Mouse (Mus musculus) right cerebral cortex, postnatal 25 days (tissue): Measurements from ENCODE around the gene Grip1.
A peak's percentile ranks its signal among the peaks of the same experiment; 100 is the strongest.

Experiments
- DNase-seq: peaks from one replicate; pipeline ENCODE4 v3.0.0; 2022

Grip1 gene

DNA sequence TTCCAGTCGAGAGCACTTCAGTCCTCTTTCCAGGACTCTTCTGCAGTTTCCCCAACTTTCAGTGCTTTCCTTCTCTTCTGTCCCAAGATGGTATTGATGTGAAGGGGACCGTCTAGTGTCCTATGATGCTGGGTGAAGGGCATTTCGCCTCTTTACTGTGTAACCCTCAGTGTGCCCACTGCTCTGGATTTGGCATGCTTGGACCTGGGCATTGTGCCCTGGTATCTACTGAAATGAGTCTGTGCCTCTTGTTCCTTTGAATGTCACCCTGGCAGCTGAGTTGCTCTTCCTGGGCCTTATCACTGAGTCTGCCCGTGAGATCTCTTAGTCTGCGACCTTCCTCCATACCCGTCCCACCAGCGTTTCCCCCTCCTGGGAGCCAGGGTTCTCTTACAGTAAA, 9.7 kb downstream of the Grip1 start:
- no peak for DNase-seq

DNA sequence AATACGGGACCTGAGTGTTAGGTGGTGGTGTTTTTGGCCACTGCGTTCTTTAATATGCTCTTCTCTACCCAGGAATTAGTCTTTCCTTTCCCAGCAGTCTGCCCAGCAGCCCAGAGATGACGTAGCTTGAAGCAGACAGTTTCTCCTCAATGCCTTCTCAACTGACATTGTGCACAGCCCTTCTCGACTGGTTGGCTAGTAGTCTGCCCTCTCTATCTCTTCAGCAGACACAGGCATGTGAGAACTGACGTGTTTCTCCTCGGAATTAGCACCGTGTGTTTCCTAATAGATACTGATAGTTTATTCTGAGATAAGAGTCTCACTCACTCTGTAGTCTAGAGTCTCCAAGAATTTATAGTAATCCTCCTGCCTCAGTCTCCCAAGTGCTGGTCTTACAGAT, 10.2 kb downstream of the Grip1 start:
- no peak for DNase-seq

DNA sequence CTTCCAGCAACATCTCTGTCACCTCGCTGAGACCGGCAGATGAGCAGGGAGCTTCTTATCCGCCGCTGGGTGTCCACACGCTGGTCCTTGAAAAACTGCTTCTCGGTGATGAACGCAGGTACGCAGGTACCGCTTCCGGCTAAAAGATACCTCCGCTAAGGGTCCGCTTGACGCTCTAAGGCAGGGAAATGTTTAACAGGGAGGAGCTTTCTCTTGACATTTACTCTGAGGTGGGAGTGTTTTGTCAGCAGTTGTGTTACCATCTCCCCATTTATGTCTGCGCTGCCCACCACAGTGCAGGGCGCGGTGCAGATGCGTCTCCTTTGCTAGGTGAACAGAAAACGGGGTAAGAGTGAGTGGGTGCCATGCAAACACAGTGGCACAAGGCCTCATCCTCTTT, 14.3 kb downstream of the Grip1 start:
- DNase-seq, result no peak

DNA sequence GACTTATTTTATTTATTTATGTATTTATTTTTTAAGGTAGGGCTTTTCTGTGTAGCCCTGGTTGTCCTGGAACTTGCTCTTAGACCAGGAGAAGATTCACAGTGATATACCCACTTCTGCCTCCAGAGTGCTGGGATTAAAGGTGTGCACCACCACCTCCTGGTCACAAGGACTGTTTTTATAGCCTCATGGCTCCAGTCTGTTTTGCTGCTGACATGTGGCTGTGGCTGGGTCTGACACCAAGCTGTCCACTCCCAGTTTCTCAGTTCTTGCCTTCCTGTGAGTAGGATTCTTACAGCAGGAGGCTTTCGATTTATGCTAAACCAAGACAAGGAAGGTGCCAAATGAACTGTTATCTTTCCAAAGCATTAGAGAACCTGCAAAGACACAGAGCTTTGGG, 16.5 kb downstream of the Grip1 start:
- no peak for DNase-seq

DNA sequence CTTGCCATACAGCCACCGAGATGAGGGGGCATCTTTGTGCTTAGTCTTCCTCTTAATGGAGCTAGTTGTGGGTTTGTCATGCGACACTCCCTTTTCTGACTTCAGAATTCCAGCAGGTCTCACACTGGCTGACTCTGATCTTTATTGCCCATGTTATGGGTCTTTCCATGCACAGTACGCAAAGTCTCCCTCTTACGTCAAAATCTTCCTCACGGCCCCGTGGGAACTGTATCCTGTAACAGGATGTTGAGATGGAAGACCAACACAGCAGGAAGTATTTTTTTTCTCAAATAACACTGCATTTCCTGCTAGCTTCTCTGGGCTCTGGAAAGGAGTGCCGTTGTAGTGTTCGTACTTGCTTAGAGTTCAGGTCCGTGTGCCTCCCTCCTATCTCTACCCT, 21.5 kb downstream of the Grip1 start:
- no peak for DNase-seq

DNA sequence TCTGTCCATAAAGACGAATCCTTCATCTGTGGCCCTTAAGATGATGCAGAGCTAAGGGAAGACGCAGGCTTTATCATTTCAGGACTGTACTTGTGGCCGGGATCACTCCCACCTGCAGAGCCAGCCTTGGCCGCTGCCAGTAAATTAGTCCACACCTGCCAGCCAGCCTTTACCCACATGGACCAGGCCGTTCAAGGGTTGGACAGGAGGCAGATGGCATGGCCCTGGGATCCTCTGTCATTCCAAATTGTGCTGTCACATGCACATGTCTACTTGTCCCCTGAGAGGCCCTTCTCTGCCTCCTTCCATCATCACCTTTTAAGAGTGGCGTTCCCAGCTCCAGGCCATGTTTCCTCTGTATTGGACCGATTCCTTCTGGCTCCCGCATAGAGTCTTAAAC, 24.0 kb downstream of the Grip1 start:
- no peak for DNase-seq

DNA sequence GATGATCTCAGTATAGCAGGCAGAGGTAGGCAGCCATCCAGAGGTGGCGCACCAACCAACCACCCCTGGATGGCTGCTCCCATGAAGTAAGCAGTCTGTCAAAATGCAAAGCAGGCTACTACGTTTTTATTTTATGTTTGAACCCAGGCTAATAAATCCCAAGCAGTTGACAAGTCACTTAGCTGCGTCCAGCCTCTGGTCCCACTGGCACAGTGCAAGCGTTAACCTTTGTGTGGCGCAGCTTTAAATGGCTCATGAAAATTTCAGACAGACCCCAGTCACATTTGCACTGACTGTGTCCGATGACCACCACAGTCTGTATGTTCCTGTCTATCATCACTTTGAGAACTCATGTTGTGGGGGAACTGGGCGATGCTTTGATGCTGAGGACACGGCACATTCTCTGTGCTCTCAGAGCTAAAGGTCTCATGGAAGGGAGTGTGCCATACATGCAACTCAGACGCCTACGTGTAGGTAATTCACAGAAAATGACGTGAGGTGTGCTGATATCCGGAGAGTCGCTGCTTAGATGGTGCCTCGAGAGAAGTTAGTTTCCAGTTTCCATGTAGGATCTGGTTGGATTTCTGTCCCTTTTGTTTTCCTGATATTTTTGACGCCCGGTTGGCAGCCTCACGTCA, 29.6 kb downstream of the Grip1 start:
- DNase-seq, result no peak

DNA sequence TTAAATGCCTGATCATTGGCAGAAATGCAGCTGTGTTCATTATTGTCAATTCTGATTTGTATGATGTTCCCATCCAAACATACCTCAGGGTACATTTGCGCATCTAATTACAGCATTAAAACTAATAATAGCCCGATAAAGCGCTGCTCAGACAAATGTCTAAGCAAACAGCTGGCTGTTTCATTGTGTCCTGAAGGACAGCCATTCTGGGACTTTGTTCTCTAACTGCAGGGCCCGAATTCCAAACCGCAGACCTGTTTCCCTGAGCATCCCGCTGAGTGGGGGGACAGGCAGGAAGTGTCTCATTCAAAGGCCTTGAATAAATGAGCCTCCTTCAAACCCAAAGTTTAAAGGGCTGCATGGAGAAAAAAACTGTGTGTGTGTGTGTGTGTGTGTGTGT, 30.1 kb downstream of the Grip1 start:
- no peak for DNase-seq

DNA sequence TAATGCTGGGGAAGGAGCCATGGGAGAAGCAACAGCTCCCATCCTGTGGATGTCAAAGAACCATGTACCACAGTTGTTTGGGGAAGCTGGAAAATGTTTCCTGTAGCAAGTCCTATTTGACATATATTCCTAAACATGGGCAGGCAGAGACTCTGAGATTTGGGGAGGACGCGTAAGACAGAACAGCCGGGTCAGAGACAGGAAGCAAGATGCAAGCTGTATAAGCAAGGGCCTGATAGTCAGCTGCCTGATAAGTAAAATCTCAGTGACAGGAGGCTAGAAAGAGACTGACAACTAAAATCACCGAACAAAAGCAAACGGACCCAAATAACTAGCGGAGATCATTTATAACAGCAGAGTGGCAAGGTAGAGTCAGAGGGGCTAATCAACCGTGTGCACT, 33.3 kb downstream of the Grip1 start:
- no peak for DNase-seq

DNA sequence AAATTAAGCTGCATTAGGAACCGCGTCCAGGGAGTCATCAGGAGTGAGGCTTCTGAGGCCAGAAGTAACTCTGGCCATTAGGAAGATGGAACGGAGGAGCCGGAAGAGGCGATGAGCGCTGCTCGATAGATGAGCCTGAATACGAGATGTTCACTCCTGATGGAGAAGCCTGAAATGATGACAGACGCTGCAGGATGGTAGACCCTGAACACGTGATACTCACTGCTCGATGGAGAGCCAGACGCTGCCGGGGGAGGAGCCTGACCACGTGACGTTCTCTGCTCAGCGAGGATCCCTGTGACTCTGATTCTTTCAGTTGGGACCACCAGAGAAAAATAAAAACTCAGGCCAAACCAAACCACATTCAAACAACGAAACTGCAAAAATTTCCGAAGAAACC, 37.2 kb downstream of the Grip1 start:
- DNase-seq, result no peak

DNA sequence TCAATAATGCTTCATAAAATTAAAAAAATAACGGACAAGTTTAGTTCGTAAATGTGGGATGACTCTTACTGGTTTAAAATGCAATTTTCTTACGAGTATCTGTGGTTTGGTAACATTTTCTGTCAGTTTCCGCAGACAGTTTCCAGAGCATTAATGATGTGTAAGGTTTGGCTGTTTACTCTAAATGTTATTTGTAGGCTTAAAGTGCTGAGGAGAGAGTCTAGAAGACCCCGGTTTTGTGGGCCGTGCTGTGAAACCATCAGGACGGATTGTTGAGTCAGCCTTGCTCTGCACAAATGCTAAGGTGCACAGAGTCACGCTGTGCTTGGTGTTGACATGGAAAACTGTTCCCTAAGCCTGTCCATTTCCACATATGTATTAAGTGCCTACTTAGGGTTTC, 41.7 kb downstream of the Grip1 start:
- no peak for DNase-seq

DNA sequence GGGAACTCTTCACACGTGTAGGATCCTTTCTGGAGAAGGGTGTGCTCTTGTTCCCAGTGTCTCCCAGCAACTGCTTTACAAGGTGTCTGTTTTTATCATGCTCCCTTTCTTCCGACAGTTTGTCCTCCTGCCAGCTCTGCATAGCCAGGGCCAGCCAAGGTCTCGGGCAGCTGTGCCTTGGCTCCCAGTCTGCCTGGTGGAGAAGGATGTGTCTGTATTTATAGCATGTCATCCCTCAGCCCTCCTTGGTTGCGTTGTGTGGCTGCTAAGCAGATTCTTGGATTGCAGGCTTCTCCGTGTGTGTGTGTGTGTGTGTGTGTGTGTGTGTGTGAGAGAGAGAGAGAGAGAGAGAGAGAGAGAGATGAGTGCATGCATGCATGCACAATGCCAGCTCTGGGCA, 42.6 kb downstream of the Grip1 start:
- DNase-seq, result no peak

DNA sequence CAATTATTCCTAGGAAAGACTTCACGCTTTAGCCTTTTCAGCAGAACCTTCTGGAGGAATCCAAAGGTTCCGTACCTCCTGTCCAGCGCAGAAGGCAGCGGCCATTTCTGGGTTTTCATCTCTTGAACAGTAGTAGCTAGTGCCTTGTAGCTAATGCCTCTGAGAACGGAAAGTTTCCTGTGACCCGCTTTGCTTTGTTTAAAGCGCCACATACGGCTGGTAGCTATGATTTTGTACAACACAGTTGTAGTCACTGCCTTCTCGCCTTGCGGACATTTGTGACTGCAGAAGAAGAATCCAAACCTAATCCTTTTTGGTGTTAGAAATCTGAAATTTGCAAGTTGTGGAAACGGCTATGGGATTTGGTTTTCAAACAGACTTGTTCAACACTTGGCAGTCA, 68.1 kb downstream of the Grip1 start:
- DNase-seq, result no peak

DNA sequence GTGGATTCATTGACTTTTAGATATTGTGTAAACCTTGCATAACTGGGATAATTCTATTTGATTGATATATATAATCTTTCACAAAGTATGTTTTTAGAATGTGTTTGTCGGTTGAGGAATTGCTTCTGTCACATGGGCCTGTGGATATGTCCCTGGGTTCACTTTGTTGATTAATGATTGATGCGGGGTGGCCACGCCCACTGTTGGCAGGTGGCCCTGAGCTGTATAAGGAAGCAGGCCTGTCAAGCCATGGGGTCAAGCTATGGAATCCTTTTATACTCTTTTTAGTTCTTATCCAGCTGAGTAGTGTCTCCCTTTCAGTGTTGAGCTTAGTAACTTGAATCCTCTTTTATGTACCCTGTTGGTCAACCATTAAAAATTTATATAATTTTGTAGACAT, 72.1 kb downstream of the Grip1 start:
- DNase-seq, result no peak

DNA sequence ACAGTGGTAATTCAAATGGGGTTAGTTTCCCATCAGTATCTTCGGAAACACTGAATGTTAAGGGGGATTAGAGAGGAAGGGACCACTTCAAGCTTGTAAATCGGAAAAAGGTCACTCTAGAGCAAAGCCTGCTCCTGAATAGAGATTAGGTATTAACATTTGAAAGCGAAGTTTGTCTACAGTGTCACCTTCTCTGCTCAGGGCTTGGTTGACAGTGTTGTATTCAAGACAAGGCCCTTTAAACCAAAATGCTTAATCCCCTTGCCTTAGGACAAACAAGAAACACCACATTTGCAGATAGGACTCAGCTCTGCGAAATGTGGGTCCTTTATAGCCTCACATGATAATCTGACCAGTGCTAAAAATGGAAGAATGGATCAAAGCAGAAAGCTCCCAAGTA, 81.2 kb downstream of the Grip1 start:
- no peak for DNase-seq

DNA sequence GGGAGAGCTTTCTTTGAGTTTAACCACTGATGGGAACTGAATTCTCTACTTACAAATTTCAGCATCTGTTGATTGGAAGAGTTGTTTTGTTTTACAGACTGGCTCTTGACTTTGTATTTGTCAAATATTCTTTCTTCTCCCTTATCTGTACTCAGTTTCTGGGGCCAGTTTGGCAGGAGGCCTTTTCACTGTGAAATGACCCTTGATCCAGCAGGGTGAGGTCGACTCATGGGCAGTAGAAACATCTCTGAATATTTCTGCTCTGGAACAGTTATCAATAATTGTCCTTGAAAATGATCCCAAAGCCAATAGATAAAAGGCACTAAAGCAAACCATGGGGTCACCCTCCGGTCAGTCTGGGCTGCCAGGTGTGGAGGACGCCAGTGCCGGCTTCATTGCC, 88.0 kb downstream of the Grip1 start:
- no peak for DNase-seq

DNA sequence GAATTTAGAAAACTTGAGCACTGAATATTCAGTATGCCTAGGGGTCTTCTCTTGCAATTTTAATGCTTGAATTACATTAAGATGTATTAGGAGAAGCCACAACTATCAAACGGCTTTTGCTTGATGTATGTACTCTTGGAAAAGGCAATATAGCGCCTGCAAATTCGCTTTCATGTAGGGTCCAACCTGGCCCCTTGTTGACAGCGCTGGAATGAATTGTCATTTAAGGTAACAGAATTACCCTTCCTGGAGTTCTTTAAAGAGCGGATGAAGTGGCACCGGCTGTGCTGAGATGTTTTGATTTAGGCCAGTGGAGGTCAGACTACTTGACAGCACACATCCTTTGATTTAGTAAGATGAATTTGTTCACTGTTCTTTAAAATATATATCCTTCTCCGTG, 90.1 kb downstream of the Grip1 start:
- no peak for DNase-seq

DNA sequence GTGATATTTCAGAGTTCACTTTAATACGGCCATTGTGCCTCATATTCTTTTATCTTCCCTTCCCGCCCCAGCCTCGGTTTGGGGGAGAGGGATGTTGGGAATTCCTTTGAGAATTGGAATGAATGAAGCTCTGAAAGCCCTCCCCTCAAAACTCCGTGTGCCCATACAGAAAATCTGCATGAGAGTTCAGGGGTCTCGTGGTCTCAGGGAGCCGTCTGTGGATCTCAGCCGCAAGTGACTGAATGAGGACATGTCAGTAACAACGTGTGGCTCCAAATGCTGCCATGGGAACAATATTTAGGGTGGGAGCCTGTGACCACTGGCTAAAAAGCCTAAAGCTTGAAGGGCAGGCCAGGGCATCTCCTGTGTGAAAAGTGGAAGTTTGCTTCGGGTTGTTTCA, 91.1 kb downstream of the Grip1 start:
- DNase-seq, result no peak

DNA sequence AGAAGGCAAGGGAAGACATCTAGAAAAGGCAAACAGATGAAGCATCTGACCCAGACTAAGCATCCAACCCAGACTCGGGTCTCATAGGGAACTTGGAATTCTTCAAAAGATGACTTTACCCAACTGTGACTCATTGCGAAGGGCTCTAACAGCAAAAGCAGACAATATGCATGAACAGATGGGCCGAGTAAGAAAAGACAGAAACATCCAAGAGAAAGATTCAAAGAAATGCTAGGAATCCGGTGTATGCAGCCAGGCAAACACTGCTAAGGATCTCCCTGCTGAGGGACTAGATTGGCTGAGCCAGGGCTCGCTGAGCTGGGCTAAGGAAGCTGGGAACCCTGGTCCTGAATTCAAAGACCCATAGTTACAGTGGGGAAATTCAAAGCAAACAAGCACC, 94.2 kb downstream of the Grip1 start:
- DNase-seq, result peak; percentile 32

DNA sequence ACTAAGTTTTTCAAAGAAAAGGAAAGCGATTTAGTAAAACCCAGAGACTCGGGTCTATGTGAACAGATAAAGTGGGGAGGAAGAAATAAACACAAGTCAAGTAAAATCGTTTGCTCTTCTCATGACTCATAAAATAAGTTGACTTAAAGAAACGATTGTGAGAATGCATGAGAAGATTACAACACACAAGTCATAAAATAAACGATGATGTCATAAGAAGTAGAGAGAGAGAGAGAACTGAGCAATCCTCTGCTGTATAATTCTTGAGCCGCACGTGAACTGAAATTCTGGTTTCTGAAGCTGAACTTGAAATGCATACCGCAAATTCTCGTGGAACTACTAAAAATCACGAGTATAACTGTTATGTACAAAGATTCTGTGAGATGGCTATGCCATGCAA, 95.1 kb downstream of the Grip1 start:
- no peak for DNase-seq

DNA sequence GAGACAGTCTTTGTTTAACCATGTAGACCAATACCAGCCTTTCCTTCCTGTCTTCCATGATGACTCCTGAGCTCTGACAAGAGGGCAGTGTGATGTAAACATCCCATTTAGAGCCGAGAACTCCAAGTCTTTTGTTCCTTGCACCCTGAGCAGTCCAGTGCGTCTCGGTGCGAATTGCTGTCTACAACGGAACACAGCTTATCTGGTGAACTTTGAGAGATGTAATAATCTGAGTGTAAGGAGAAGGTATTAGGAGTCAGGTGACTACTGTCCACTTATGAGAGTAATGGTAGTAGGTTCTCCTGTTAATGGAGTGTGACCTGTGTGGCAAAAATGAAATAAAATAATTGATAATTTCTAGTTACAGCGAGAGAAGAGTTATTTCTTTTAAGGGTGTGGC, 97.0 kb downstream of the Grip1 start:
- DNase-seq, result no peak

DNA sequence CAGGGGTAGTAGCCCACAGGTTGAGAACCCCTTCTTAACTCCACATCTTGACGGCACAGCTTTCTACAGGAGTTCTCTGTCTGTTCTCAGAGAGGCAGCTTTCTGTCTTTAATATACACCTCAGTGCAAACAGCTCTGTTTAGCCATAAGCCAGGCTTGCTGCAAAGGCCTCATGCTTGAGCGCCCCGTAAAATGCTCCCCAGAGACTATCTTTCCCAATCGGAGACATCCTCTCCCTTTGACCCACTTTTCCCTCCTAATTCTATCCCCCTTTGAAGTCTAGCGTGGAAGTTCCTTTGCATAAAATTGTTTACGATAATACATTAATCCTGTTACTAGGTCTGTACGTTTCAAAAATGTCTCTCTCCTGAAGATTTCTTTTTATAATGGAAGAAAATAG, 102.7 kb downstream of the Grip1 start:
- DNase-seq, result no peak

DNA sequence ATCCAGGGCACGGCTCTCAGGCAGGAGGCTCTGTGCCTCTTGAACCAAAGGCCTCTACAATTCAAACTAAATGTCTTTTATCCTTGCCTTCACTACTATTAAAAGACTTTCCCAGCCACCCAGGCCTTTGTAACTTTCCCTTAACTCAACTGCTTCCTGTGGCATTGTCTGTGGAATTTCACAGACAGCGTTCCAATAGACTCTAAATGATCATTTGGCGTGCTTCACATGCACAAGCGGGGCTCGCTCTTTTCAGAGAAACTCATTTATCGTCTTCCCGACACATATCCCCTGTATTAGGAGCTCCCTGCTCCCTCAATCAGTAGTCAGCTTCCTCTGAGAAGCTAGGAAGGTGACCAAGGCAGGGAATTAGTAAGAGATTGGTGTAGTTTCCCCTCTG, 104.8 kb downstream of the Grip1 start:
- no peak for DNase-seq

DNA sequence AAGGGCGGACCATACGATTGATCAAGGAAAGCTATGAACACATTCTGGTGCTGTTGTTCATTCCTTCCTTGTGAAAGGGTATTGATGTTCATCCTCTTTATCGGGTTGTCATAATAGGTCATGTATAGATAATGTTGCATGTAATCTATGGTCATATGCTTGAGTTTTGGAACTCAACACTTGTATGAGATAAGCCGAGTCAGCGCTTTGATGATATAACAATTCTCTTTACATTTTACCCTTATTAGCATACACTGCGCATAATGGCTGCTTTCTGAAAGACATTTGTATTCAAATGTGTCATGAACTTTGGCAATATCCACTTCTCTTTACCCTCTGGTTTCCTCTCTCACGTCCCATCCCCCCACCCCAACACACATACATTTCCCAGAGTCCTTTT, 111.2 kb downstream of the Grip1 start:
- DNase-seq, result no peak

DNA sequence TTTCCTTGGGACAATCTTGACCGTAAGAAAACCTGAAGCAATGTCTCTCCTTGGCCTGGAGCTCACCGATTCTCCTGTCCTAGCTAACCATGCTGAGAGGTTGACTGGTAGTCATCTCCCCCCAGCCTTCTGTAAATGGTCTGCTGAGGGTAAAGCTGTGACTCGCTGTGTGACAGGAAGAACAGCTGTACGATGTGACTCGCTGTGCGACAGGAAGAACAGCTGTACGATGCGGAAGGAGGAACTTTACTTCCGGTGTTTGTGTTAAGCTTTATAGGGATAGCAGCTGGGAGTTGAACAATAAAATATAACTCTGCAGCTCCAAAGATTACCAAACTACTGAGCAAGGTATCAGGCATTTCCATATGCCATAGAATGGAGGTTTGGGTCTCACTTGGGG, 119.5 kb downstream of the Grip1 start:
- DNase-seq, result no peak

DNA sequence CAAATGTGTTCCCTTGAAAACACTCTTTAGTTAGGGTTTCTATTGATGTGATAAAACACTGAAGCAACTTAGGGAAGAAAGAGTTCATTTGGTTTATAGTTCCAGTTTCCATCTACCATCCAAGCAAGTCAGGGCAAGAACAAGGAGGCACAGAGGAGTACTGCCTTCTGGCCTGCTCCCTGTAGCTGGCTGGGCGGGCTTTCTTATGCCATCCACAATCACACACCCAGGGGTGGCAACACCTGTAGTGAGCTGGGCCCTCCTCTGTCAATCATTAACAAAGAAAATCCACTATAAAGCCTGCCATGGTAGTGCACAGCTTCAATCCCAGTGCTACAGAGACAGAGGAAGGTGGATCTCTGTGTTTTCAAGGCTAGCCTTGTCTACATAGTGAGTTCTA, 122.2 kb downstream of the Grip1 start:
- no peak for DNase-seq
